Mouse (Mus musculus) inflammation-experienced regulatory T-cells (primary cell): ENCODE data around the gene Tmem19. TPM values are rescaled to one million over a fixed set of nuclear protein-coding genes. Genes with fewer than 3 reads are reported as not detected.

Experiments used
- polyA plus RNA-seq, 2 experiments: library from polyadenylated mRNA; unstranded; fragments of 100-300 nt; shearing (Covaris generic); gene quantifications; one replicate each; pipeline ENCODE4 v1.2.1; 2017

The Tmem19 gene
- 10 to 100 TPM; 41.4 to 44.0 TPM for polyA plus RNA-seq

DNA sequence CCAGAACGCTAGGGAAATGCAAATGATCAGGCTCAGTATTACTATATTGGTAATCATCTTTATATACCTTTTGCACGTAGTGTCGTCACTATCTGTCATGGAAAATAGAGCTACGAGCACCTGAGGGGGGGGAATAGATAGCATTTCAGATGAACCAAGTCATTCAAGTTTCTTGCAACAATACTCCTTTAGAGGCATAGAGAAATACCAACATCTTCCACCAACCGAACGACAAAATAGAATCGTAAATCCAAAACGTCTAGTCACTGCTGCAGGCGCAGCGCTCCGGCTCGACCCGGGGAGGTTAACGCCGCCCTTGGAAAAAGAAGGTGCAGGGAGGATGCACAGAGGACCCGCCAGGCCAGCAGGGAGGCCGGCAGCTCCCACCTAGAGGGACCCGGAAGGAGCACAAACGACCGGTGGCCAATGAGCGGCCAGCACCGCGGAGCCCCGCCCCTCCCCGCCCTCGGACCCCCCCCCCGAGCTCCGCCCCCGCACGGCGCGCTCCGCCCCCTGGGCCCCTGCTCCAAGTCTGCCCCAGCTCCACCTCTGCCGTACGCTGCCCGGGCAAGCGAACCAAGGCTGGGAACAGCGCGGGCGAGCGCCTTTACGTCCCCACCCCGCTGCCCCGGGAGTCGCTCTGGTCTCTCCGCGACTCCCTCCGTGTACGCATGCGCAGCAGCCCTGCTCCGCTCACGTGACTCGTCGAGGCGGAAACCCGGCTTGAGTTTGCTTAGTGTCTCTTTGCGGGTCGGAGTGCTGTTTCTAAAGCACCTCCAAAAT is at the start of gene Tmem19:
Tmem19 (minus strand) TSS at position 662 of the 783 bp plus-strand sequence.

DNA sequence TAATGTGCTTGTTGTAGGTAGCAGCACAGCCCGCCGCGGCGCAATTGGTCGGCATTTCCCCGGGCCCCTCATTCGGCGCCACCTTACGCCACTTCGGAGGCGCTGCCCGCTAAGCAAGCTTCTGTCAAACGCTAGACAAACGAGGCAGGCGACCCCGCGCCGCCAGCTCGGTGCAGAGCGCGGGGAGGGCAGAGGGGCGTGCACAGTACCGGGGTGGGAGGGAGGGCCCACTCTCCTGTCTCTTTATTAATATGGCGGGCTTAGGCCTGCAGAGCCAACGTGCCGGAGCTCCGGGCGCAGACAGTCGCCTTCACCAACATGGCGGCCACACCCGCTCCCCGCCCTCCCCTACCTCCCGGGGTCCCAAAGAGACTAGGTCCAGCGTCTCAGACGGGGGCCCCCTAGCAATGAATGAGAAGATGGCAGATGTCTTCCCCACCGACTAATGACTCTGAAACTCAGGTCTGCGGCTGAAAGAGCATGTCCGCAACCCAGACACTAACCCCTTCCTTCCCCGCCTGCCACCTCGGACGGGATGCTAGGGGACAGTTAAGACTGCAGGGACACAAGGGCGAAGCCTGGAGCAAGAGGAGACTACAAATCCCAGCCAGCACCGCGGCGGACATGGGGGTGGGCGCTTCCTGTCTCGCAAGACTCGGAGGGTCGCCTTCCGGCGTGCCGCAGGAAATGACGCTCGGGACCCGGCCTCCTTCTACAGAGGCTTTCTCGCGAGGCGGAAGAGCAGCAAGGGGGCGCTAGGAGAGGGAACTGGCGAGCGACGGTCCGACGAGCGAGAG is 22.1 kb upstream of the Tmem19 start, which contains the start of the genes Thap2 and Zfc3h1:
Thap2 (minus strand) TSS at position 223 of the 797 bp plus-strand sequence.
Zfc3h1 (plus strand) TSS at position 739 of the 797 bp plus-strand sequence.

DNA sequence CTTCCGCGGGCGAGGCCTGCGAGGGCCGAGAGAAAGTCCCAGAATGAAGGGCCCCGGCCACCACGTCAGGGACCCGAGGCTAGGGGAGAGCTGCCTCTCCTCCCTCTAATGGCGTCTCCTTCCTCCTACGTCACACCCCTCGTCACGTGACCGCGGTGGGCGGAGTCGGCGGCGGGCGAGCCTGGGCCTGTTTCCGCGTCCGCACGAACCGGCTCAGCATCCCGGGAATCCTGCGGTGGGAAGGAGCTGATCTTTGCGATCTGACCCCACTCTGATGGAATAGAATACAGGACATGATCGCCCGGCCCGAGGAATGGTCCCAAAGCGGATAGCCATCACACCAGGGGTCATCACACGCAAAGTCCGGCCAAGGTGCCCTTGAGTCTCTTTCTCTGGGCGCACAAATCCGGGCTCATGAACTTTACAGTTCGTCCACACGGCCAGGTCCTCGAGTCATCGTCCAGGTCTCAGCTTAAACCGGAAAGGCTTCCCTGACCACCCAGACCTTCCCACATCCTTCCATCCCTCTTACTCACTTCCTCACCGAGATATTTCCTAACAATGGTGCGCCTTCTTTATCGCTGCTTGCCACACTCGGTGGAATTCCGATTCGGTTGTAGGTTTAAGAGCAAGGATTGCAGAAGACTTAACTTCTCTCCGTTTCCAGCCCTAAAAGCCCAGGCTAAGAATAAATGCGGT is 46.7 kb downstream of the Tmem19 start, which contains the start of gene Rab21:
Rab21 (minus strand) TSS at position 122 of the 699 bp plus-strand sequence.

Other genes starting within 250 kb of the Tmem19 start
- gene Tph2, start 177.5 kb downstream of the Tmem19 start, polyA plus RNA-seq: under 1 TPM in 1 of 2 experiments, not detected in 1; 0.13 TPM
- gene Tbc1d15, start 111.0 kb downstream of the Tmem19 start, polyA plus RNA-seq: 10 to 100 TPM; 92.6 to 93.2 TPM
- gene Rab21, start 46.9 kb downstream of the Tmem19 start, polyA plus RNA-seq: 10 to 100 TPM; 53.4 to 59.1 TPM
- 10 to 100 TPM in 1 of 2 experiments, 1 to 10 TPM in 1; 6.9 to 12.3 TPM for gene Thap2, start 21.9 kb upstream of the Tmem19 start, polyA plus RNA-seq
- gene Zfc3h1, start 22.5 kb upstream of the Tmem19 start, polyA plus RNA-seq: 10 to 100 TPM; 31.9 to 43.6 TPM
- under 1 TPM in 1 of 2 experiments, not detected in 1; 0.38 TPM for gene A930009A15Rik, start 207.5 kb upstream of the Tmem19 start, polyA plus RNA-seq
- under 1 TPM; 0.12 to 0.89 TPM for gene Lgr5, start 225.3 kb upstream of the Tmem19 start, polyA plus RNA-seq